Mouse (Mus musculus) adrenal gland, adult 8-10 months (tissue): ENCODE results near the gene Nt5dc1. TPM values are rescaled to one million over a fixed set of nuclear protein-coding genes. Genes with fewer than 3 reads are reported as not detected.
A peak's percentile ranks its signal among the peaks of the same experiment; 100 is the strongest.
"Not testable (repeated sequence)": the region's sequence is repeated elsewhere in the genome, so short reads cannot be mapped to it uniquely, and the experiment has no call there.

Experiments
- DNase-seq: peaks from one replicate; pipeline ENCODE4 v3.0.0; 2022
- total RNA-seq, 4 experiments: library from RNA; stranded (reverse); gene quantifications; 2 replicates each; pipeline ENCODE4 v1.2.4; 2022

The Nt5dc1 gene
- total RNA-seq, 4 experiments from 2014 or later = 19.2 to 27.8 (median 22.3) TPM

DNA sequence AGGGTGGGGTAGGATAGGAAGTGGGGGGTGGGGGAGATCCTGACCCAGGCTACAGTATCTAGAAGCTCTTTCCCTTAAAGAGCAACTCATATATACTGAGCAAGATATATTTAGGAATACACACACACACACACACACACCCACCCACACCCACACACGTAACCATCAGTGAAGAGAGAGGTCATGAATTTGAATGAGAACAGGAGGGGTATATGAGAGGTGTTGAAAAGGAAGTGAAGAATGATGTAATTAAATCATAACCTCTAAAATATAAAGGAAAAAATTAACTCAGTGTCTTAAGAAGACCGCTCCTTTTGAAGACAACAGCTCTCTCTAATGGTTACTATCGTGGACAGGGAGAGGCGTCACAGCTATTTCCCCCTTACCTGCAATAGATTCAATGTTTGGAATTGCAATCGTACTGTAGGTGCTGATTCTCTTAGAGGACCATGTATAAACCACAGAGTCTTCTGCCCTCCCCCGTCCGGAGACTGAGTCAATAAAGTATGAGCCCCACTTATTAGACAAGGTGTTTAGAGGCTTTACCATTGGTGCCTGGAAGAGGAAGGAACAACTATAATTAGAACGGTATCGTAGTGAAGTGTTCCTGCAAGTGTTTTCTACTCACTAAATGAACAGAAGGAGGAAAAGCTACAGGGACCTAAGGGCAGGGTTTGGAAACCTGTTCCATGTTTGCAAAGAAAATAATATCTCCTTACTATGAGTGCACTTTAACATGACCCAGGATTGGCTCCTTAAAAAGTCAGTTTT, 108.3 kb downstream of the Nt5dc1 start:
- no peak for DNase-seq

GRCm38 (mm10) chr10:34307070-34307469, 111.3 kb downstream of the Nt5dc1 start:
- DNase-seq = no peak

- no peak for DNase-seq
These were observed 118.0 kb downstream of the Nt5dc1 start for GRCm38 (mm10) chr10:34300368-34300767.

DNA sequence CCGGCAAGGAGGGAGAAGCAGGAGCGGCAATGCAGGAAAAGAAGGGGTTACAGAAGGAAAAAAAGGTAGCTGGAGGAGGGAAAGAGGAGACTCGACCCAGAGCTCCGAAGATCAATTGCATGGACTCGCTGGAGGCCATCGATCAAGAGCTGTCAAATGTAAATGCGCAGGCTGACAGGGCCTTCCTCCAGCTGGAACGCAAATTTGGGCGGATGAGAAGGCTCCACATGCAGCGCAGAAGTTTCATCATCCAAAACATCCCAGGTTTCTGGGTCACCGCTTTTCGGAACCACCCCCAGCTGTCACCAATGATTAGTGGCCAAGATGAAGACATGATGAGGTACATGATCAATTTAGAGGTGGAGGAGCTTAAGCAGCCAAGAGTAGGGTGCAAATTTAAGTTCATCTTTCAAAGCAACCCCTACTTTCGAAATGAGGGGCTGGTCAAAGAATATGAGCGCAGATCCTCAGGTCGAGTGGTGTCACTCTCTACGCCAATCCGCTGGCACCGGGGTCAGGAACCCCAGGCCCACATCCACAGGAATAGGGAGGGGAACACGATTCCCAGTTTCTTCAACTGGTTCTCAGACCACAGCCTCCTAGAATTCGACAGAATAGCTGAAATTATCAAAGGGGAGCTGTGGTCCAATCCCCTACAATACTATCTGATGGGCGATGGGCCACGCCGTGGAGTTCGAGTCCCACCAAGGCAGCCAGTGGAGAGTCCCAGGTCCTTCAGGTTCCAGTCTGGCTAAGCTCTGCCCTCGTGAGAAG, 120.2 kb downstream of the Nt5dc1 start:
- DNase-seq = no peak

DNA sequence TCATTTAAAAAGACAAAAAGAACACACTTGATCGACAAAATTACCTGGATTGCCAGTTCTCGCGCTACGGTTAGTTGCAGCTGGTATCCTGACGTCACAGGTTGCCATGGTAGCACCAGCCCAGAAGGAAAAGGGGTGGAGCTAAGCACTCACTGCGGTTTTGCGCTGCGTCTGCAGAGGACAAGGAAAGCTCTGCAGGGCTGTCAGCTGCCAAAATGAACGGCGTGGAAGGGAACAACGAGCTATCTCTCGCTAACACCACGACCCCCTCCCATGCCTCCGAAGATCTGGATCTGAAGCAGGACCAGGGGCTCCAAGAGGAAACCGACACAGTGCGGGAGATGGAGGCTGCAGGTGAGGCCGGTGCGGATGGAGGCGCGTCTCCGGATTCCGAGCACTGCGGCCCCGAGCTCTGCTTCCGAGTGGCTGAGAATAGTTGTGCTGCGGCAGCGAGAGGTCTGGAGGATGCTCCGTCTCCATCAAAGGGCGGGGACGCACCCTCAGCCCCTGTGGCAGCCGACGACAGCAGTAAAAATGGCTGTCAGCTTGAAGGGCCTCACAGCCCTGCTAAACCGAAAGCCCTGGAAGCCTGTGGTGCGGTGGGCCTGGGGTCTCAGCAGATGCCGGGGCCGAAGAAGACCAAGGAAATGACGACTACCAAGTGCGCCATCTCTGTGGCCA, 120.9 kb downstream of the Nt5dc1 start, which contains the start of gene Tspyl4:
Gene Tspyl4 (plus strand): TSS at position 144 of the 681 bp plus-strand sequence.
- peak; percentile 90 for DNase-seq

DNA sequence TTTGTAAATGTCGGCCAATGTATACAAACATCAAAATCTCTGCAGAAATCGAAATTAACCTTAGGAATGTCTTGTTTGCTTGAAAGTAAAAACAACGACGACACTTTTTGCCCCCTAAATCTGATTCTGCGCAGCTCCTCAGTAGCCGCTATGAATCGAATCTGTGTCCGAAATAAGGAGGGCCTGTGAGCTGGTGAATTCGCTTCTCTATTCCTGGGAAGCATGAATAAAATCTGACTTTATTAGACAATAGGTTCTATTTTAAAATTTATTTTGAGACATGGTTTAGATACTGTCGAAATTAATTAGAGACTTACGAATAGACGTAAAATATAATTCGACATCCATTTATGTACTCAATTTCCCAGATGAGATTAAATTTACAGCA, 121.4 kb downstream of the Nt5dc1 start:
- no peak for DNase-seq

GRCm38 (mm10) chr10:34282420-34283238, 135.7 kb downstream of the Nt5dc1 start:
- peak; percentile 38 for DNase-seq

GRCm38 (mm10) chr10:34281962-34282388, 136.4 kb downstream of the Nt5dc1 start, which contains the start of gene Tspyl1:
Gene Tspyl1 (plus strand): TSS chr10:34282190.
- DNase-seq = peak; percentile 97

DNA sequence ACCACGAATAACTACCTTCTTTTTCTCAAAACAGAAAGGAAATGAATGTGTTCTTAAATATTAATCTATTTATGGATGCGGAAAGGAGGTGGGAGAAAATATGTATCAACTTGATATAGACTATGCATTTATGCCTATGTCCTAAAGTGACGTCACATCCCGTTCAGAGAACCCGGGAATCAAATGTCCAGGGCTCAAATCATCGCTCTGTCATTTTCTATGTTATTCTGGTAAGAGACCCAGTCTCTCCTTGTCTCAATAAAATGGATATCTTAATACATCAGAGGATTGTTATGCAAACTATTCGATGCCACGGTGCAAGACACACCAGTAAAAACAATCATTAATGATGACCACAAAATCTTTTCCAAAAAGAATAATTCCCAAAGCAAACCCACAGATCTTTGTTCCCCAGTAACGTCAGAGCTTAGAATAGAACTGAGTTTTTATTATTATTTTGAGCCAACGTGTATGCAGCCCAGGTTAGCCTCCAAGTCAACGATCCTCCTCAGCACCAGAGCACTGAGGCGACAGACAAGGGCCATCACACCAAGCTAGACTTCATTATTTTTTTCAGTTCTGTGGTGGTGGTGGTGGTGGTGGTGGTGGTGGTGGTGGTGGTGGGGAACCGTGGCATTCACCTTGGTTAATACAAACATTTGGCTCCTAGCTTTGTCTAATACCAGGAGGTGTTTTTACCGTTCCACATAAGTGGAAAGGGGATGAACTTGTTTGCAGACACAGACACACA, 137.0 kb downstream of the Nt5dc1 start:
- DNase-seq = no peak

GRCm38 (mm10) chr10:34280591-34281175, 137.7 kb downstream of the Nt5dc1 start:
- no peak for DNase-seq

DNA sequence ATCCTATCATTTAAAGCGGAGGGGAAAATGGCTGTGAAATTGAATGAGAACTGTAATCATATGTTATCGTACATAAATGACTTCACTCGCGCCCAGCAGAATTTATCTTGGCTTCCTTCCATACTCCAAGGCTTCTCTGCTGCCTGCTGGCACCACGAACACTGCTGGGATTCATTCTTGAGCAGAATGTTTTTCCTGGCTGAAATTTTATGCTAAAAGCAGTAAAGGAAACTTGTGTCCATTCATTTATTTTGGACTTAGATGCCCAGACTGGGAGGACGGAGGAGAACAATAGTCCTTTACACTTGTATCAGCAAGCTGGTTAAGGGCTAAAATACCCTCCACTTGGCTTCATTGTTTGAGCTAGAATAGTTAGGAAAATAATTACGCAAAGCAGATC, 146.7 kb downstream of the Nt5dc1 start:
- DNase-seq = no peak

DNA sequence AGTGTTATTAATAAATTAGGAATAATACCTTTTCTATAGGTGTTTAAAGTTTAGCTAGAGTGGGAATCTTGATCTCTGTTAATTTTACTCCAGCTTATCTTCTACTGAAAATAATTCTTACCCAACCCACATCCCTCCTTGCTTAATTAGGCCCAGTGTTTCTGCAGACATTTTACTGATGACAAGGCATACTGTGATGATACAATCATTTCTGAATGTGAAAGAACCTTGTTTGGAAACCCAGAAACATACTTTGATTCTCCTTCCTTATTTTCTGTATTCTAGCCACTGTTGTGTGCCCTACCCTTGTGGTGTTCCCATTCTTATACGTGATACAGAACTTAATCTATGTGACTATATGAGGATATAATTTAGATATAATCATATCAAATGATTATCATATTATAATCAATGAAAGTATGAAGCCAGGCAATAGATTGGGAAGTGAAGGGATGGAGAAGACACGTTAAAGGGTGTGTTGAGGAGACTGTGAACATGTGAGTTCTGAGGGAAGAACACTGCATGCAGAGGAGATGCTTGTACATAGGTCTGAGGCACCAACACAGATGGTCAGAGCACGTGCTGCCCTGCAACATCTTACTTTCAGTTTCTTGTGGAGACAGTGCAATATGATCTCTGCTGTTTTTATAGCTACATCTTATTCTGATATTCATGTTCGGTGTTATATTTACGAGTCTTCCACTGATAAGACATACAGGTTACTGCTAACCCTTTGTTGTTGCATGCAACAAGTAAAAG, 150.9 kb downstream of the Nt5dc1 start:
- DNase-seq = no peak

DNA sequence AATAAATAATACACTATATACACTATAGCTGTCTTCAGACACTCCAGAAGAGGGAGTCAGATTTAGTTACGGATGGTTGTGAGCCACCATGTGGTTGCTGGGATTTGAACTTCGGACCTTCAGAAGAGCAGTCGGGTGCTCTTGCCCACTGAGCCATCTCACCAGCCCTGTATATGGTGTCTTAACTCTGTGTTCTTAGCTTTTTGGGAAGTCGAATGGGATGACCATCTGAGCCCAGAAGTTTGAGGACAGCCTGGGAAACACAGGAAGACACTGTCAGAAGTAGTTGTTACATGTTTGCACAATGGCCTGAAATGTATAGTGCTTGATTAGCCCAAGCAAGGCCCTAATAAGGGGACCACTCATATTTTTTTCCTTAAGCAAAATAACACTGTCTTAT, 153.2 kb downstream of the Nt5dc1 start:
- DNase-seq = no peak

GRCm38 (mm10) chr10:34252833-34253232, 165.5 kb downstream of the Nt5dc1 start:
- DNase-seq = not testable (repeated sequence)

DNA sequence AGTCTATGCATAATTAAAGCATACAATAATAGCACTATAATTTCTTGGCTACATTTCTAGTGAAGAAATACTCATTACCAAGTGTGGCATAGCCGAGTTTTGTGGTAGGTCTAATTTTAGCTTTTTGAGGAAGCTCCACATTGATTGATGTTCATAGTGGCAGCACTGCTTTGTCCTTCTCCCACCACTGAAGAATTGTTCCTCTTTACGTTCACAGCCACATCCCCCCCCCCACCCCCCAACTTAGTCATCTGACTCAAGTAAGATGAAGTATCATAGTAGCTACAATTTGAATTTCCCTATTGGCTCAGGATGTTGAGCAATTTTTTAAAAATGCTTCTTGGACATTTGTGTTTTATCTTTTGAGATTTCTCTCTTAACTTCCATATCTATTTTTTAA, 168.8 kb downstream of the Nt5dc1 start:
- no peak for DNase-seq

DNA sequence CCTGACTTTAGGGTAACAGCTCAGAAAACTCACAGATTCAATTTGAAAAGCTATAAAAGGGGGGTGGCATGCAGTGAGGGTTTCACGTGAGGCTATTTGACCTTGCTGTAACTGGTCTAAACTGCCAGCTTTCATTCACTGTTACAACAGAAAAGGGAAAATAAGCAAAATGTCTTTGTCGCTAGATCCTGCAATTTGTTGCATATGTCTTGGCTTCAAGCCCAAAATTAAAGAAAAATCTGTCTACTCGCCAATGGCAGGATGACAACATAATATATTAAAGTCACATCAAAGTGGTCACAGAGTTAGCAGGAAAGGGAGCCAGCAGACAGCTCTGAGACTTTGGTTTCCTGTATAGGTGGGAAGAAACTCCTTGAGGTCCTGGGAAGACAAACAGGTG, 170.6 kb downstream of the Nt5dc1 start:
- no peak for DNase-seq

DNA sequence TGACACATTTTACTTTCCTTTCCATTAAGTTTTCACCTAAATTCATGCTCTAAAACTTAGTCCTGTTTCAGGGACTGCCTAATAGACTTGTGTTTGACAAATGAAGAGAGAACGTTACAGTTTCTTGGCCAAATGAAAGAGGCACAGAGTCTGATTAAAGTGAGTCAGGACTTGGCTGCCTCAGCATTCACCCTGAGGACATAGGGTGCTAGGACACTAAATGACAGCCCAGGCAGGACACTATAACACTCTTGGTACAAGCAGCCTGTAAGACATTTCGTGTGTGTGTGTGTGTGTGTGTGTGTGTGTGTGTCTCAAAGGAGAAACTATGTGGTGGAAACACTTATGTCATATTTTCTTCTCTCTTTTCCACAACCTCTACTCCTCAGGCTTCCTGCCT, 172.2 kb downstream of the Nt5dc1 start:
- DNase-seq = no peak

- no peak for DNase-seq
These were observed 173.6 kb downstream of the Nt5dc1 start for GRCm38 (mm10) chr10:34244745-34245144.

GRCm38 (mm10) chr10:34238536-34238935, 179.8 kb downstream of the Nt5dc1 start:
- no peak for DNase-seq
